Mouse (Mus musculus) midbrain, embryonic 10.5 days (tissue): ENCODE results near the gene Cnppd1. TPM values are rescaled to one million over a fixed set of nuclear protein-coding genes. Genes with fewer than 3 reads are reported as not detected.

Source experiments
- DNase-seq: peaks from one replicate; pipeline ENCODE4 v3.0.0-alpha.2; 2017; ENCODE audit warnings: low spot score
- H3K27ac ChIP-seq: fragments of 300-500 bp; sonication (generic); replicated peaks from 2 replicates; pipeline ENCODE4 v1.5.1; 2016; ENCODE audit warnings: mild to moderate bottlenecking
- H3K27me3 ChIP-seq: fragments of 300-500 bp; sonication (generic); 2 replicates; pipeline ENCODE4 v1.6.1; 2016; ENCODE audit warnings: low read depth, mild to moderate bottlenecking; ENCODE audit not compliant: poor library complexity, severe bottlenecking
- H3K36me3 ChIP-seq: fragments of 300-500 bp; sonication (generic); 2 replicates; pipeline ENCODE4 v1.6.1; 2016; ENCODE audit warnings: mild to moderate bottlenecking, moderate library complexity
- H3K4me1 ChIP-seq: fragments of 300-500 bp; sonication (generic); 2 replicates; pipeline ENCODE4 v1.6.1; 2016
- H3K4me3 ChIP-seq: fragments of 300-500 bp; sonication (generic); 2 replicates; pipeline ENCODE4 v1.5.1; 2016; ENCODE audit warnings: mild to moderate bottlenecking, moderate library complexity
- H3K9me3 ChIP-seq: fragments of 300-500 bp; sonication (generic); replicated peaks from 2 replicates; pipeline ENCODE4 v1.6.1; 2016; ENCODE audit warnings: mild to moderate bottlenecking
- WGBS: fragments of 180-500 bp; shearing (Covaris S2); methylation state at CpG from one replicate; pipeline ENCODE4 v1.1.7; 2016; 5-methylcytosine and 5-hydroxymethylcytosine counted together
- polyA plus RNA-seq: library from polyadenylated mRNA; unstranded; fragments of >200 nt; fragmentation: Nextera tagmentation; extraction: Ambion mirVana; gene quantifications from 2 replicates; pipeline ENCODE4 v1.2.1, GENCODE M21; 2016

The Cnppd1 gene
- polyA plus RNA-seq, 1 experiment from 2014 or later = 51.7 TPM

DNA sequence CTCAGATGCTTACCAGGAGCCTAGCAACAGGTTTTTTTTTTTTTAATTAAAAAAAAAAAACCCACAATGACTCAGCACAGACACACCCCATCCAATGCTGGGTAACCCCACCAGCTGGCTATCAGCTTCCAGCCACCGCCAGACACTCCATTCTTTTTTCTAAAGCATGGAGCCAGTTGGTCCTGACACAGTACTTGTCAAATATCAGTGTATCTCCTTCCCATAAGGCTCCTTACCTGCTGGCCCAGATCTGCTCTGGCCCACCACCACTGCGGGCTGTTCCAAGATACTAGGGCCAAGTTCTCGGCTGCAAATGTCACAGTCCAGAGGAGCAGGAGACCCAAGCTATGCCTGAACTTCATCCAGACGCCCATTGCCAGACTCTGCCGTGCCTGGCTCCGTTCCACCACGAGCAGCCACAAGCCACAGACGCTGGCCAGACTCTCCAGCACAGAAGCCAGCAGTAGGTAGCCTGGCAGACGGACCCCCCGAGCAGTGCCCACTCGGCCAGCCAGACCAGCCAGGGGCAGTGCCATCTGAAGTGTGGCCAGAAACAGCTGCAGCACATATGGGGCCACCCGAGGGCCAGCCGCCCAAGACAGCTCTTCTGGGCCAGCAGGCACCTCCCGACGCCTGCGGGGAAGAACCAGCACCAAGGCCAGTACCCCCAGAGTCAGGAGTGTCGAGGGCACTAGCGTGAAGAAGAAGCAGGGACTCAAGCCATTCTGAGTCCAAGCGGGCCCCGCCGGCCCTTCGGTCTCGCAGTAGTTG is 37.0 kb upstream of the Cnppd1 start:
- H3K36me3 ChIP-seq = peaks cover 61% of the 10 kb centered on the region
- 12% methylated on average over 23 of the region's 23 CpGs for WGBS
- H3K4me3 ChIP-seq = peak overlapping the region; percentile 64
- no peaks in the 10 kb centered on the region for H3K9me3 ChIP-seq
- H3K4me1 ChIP-seq = peaks cover 28% of the 10 kb centered on the region
- peak overlapping the region; percentile 89 for H3K27ac ChIP-seq
- no peak for DNase-seq
- H3K27me3 ChIP-seq = no peaks in the 10 kb centered on the region

DNA sequence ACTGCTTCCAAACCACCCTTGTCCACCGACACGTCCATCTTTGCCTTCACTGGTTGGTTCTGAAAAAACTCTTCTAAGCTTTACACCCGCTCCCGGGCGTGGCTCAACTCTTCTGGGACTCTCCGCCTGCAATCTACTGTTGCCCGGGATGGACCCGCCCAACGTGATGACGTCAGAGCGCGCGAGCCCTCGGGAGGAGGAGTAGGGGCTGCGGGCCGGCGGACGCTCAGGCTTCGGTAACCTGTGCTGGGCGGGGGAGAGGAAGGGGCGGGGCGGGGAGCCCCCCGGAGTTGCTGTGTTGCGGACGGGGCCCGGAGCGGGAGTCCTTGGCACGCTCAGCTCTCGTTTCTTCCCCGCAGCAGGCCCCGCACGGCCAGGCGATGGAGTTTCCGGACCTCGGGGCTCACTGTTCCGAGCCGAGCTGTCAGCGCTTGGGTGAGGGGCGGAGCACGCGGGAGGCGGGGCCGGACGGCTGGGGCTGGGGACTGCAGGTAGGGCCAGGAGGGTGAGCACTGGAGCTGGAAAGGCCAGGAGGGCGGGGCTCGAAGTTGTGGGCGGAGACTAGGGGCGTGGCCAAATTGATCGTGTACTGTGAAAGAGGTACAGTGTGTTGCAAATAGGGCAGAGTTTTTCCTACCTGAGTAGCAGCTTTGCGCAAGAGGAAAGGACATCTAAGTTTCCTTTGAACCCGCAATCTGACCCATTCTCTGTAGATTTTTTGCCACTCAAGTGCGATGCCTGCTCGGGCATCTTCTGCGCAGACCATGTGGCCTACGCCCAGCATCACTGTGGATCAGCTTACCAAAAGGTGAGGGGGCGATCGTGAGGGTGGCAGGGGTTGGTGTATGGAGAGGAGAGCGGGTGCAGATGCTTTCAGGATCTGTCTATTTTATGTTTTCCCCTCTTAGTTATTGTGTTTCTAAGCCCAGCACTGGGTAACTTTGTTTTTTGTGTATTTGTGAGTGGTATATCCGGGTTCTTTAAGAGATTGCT is 26.3 kb upstream of the Cnppd1 start, which contains the start of gene Zfand2b:
Gene Zfand2b (plus strand): TSS at position 175 of the 993 bp plus-strand sequence.
- Histone ChIP-seq H3K27ac (peak within 1 kb of the TSS; percentile 86), H3K9me3 (no peaks in the 10 kb centered on the region), H3K27me3 (no peaks in the 10 kb centered on the region), H3K4me3 (peak within 1 kb of the TSS; percentile 77), H3K4me1 (peaks cover 19% of the 10 kb centered on the region), H3K36me3 (peaks cover 36% of the 10 kb centered on the region)
- WGBS = 1% methylated on average over 59 of the region's 59 CpGs
- peak; percentile 97 for DNase-seq

GRCm38 (mm10) chr1:75168093-75168471 is 25.6 kb upstream of the Cnppd1 start:
- peak overlapping the region; percentile 86 for H3K27ac ChIP-seq
- peaks cover 19% of the 10 kb centered on the region for H3K4me1 ChIP-seq
- H3K36me3 ChIP-seq = peaks cover 29% of the 10 kb centered on the region
- no peak for DNase-seq
- no peaks in the 10 kb centered on the region for H3K27me3 ChIP-seq
- H3K4me3 ChIP-seq = peak overlapping the region; percentile 77
- WGBS = 8% methylated on average over 7 of the region's 7 CpGs
- no peaks in the 10 kb centered on the region for H3K9me3 ChIP-seq

DNA sequence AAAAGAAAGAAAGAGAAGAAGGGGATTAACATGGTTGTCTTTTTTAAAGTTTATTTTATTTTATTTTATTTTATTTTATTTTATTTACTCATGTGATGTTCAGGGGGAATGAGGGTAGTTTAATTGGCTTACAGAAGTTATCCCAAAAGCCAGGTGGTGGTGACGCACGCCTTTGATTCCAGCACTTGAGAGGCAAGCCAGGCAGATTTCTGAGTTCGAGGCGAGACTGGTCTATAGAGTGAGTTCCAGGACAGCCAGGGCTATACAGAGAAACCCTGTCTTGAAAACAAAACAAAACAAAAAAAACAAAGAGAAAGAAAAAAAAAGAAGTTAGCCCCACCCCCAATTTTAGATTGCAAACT is 17.7 kb upstream of the Cnppd1 start:
- no peak overlapping the region for H3K27ac ChIP-seq
- H3K9me3 ChIP-seq = no peaks in the 10 kb centered on the region
- H3K4me1 ChIP-seq = no peaks in the 10 kb centered on the region
- H3K27me3 ChIP-seq = no peaks in the 10 kb centered on the region
- no peak for DNase-seq
- H3K4me3 ChIP-seq = no peak overlapping the region
- WGBS = 87% methylated on average over 4 of the region's 4 CpGs
- no peaks in the 10 kb centered on the region for H3K36me3 ChIP-seq

GRCm38 (mm10) chr1:75159540-75160255 is 17.2 kb upstream of the Cnppd1 start:
- H3K27me3 ChIP-seq = no peaks in the 10 kb centered on the region
- H3K4me3 ChIP-seq = no peak overlapping the region
- H3K4me1 ChIP-seq = no peaks in the 10 kb centered on the region
- no peaks in the 10 kb centered on the region for H3K36me3 ChIP-seq
- no peaks in the 10 kb centered on the region for H3K9me3 ChIP-seq
- H3K27ac ChIP-seq = no peak overlapping the region
- no peak for DNase-seq
- 70% methylated on average over 5 of the region's 5 CpGs for whole genome bisulfite sequencing

DNA sequence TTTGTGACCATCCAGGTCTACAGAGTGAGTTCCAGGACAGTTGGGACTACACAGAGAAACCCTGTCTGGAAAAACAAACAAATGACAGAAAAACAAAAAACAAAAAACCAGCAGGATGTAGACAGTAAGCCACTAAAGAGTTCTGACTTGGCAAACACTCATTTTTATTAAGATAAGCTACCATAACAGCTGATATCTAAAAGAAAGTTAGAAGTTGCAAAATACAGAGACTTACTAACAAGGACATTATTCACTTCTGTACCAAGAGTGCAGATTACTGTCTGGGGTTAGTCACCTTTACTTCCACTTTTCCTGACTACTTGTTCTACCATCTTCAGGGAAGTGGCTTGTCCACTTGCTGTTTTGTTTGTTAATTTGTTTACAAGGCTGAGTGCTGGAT is 16.5 kb upstream of the Cnppd1 start:
- Histone ChIP-seq H3K4me3 (no peak overlapping the region), H3K4me1 (no peaks in the 10 kb centered on the region), H3K27me3 (no peaks in the 10 kb centered on the region), H3K27ac (no peak overlapping the region), H3K36me3 (no peaks in the 10 kb centered on the region), H3K9me3 (no peaks in the 10 kb centered on the region)
- DNase-seq = no peak

- H3K36me3 ChIP-seq = no peaks in the 10 kb centered on the region
- no peaks in the 10 kb centered on the region for H3K27me3 ChIP-seq
- H3K4me3 ChIP-seq = no peak overlapping the region
- no peaks in the 10 kb centered on the region for H3K4me1 ChIP-seq
- no peaks in the 10 kb centered on the region for H3K9me3 ChIP-seq
- no peak for DNase-seq
- 68% methylated on average over 3 of the region's 3 CpGs for WGBS
- no peak overlapping the region for H3K27ac ChIP-seq
These were observed 13.3 kb upstream of the Cnppd1 start for GRCm38 (mm10) chr1:75155837-75156236.

DNA sequence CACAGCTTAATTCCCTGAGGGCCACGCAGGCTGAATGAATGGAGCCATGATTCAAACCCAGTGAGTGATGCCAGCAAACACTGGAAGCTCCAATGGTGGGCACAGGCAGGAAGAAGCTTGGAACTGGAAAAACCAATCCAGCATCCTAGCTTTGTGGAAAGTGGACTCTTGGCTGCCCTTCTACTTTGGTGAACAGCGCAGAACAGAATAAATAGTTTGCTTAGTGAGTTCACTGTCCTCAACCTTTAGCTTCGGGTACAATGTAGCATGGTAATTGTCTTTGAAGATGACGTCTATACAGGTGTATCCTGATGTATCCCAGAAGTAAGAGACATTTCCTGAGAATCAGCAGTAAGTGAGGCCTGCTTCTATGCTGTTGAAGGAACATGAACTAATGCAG is 6.2 kb upstream of the Cnppd1 start:
- Histone ChIP-seq H3K27me3 (no peaks in the 10 kb centered on the region), H3K9me3 (no peaks in the 10 kb centered on the region), H3K4me3 (no peak overlapping the region), H3K4me1 (peaks cover 11% of the 10 kb centered on the region), H3K36me3 (peaks cover 58% of the 10 kb centered on the region), H3K27ac (no peak overlapping the region)
- WGBS = 90% methylated on average over 4 of the region's 4 CpGs
- DNase-seq = no peak

DNA sequence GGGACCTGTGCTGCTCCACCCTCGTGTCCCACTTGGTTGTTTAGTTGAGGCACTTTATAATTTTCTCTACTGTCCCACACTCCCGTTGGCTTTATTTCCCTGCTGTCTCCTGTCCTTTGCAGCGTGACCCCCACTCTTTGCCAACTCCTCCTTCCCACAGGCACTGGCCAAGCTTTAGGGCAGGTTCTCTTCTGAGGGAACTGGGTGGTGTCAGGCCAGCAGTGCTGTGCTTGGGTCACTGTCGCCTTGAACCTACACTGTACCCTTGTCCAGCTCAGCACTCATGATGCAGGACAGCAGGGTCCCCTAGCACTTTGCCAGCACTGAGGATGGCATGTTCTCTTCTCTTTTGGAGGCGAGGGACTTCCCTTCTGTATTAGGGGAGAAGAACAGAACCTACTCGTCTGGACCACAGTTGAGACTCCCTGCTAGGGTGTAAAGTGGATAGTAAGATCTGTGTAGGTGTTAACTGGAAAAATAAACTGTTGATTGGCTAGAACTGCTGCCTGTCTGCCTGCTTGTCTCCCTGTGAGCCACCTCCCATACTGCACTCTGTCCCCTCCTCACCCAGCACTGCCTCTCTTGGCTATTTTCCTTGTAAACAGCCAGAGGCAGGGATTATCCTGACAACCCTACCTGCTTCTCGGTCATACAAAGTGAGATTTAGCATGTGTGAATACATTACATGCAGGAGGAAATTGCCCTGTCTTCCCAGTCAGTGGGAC is 5.1 kb upstream of the Cnppd1 start:
- no peak for DNase-seq
- Histone ChIP-seq H3K4me1 (peaks cover 22% of the 10 kb centered on the region), H3K36me3 (peaks cover 58% of the 10 kb centered on the region), H3K4me3 (no peak overlapping the region), H3K27ac (no peak overlapping the region), H3K9me3 (no peaks in the 10 kb centered on the region), H3K27me3 (no peaks in the 10 kb centered on the region)
- WGBS = 75% methylated on average over 7 of the region's 7 CpGs

DNA sequence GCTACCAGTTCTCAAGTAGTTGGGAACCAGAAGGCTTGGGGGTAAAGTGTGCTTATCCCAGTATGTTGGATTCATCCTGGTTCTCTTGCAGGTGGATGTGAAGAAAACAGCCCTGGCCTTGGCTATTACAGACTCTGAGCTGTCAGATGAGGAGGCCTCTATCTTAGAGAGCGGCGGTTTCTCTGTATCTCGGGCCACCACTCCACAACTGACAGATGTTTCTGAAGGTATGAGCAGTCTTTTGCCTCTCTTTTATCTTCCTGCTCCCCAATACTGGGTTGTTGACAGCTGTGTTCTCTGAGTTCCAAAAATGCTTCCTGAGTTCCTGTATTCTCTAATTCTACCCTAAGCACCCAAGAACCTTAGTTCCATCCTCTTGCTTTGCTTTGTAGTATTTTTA is 3.1 kb upstream of the Cnppd1 start:
- Histone ChIP-seq H3K4me3 (no peak overlapping the region), H3K36me3 (peaks cover 58% of the 10 kb centered on the region), H3K9me3 (no peaks in the 10 kb centered on the region), H3K27me3 (no peaks in the 10 kb centered on the region), H3K27ac (no peak overlapping the region), H3K4me1 (peaks cover 36% of the 10 kb centered on the region)
- no peak for DNase-seq
- WGBS = 95% methylated on average over 3 of the region's 3 CpGs

GRCm38 (mm10) chr1:75141486-75142190 is 873 bp downstream of the Cnppd1 start:
- Histone ChIP-seq H3K9me3 (no peaks in the 10 kb centered on the region), H3K36me3 (peaks cover 59% of the 10 kb centered on the region), H3K4me1 (peaks cover 42% of the 10 kb centered on the region), H3K27me3 (no peaks in the 10 kb centered on the region), H3K4me3 (peak overlapping the region; percentile 86), H3K27ac (peak overlapping the region; percentile 97)
- WGBS = under 1% methylated on average over 53 of the region's 53 CpGs
- peak; percentile 56 for DNase-seq
